Mouse (Mus musculus): ENCODE measurements around the gene Mcpt1. TPM values are rescaled to one million over a fixed set of nuclear protein-coding genes. Genes with fewer than 3 reads are reported as not detected.

The Mcpt1 gene
- total RNA-seq (2023), result not detected

DNA sequence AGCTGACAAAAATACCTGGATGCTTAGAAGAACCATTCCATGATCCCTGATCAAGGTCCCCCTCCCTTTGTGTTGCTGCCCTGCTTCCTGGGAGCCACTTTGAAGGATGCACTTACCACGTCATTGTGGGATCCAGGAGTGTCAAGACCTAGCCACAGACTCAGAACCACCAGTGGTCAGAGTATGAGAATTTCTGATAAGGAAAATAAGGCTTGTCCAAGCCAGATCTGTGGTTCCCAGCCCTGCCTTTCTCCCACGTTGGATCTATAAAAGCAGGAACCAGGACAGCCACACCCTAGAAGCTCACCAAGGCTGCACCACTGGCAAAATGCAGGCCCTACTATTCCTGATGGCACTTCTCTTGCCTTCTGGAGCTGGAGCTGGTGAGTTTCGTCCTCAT lies at the start of gene Mcpt1:
TSS of gene Mcpt1 (plus strand) at position 301 of the 400 bp plus-strand sequence.

DNA sequence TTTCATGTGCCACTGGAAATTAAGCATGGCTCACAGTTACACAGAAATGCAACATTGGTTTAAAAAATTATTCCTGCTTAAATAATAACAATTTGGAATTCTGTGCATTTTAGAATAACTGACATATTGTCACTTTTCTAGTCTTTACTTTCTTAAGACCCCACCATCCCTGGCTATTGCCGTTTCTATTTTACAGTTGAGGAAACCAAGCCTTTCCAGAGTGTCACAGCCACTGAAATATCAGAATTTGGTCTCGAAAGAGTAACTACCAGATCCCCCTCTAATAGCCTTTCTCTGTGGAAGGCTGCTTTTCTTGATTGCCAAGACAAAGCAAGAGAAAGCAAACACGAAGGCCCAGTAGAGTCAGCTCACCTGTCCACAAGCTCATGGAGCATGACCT lies 12.6 kb downstream of the Mcpt1 start, which contains the start of gene Mcpt9:
TSS of gene Mcpt9 (minus strand) at position 101 of the 400 bp plus-strand sequence.

DNA sequence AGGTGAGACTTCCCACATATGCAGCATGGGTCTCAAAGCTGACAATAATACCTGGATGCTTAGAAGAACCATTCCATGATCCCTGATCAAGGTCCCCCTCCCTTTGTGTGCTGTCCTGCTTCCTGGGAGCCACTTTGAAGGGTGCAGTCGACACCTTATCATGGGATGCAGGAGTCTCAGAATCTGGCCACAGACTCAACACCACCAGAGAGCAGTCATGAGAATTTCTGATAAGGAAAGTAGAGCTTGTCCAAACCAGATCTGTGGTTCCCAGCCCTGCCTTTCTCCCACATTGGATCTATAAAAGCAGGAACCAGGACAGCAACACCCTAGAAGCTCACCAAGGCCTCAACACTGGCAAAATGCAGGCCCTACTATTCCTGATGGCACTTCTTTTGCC lies 24.0 kb downstream of the Mcpt1 start, which contains the start of gene Mcpt2:
TSS of gene Mcpt2 (plus strand) at position 250 of the 400 bp plus-strand sequence.

DNA sequence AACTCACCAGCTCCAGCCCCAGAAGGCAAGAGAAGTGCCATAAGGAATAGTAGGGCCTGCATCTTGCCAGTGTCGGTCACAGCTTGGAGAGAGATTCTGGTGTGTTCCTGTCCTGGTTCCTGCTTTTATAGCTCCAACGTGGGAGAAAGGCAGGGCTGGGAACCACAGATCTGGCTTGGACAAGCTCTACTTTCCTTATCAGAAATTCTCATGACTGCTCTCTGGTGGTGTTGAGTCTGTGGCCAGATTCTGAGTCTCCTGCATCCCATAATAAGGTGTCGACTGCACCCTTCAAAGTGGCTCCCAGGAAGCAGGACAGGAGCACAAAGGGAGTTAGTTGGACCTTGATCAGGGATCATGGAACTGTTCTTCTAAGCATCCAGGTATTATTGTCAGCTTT lies 44.4 kb downstream of the Mcpt1 start, which contains the start of gene Mcpt4:
TSS of gene Mcpt4 (minus strand) at position 101 of the 400 bp plus-strand sequence.

Other genes with a start within 250 kb of the Mcpt1 start
- gene Adcy4, start 233.9 kb upstream of the Mcpt1 start, total RNA-seq (2023), result 1 to 10 TPM in 1 of 2 experiments, under 1 TPM in 1; 0.15 to 1.0 TPM
- 10 to 100 TPM; 55.9 to 66.9 TPM for gene Ripk3, start 229.1 kb upstream of the Mcpt1 start, total RNA-seq (2023)
- not detected for gene Nfatc4, start 194.8 kb upstream of the Mcpt1 start, total RNA-seq (2023)
- gene Nynrin, start 164.0 kb upstream of the Mcpt1 start, total RNA-seq (2023), result 1 to 10 TPM; 1.1 to 6.0 TPM
- not detected for gene Cbln3, start 133.6 kb upstream of the Mcpt1 start, total RNA-seq (2023)
- 10 to 100 TPM; 68.1 to 75.9 TPM for gene Khnyn, start 133.0 kb upstream of the Mcpt1 start, total RNA-seq (2023)
- gene Sdr39u1, start 117.7 kb upstream of the Mcpt1 start, total RNA-seq (2023), result 10 to 100 TPM; 32.2 to 52.6 TPM
- gene Cma1, start 73.3 kb upstream of the Mcpt1 start, total RNA-seq (2023), result 1 to 10 TPM in 1 of 2 experiments, not detected in 1; 1.2 TPM
- not detected for gene Cma2, start 67.0 kb upstream of the Mcpt1 start, total RNA-seq (2023)
- not detected for gene Mcpt9, start 12.5 kb downstream of the Mcpt1 start, total RNA-seq (2023)
- gene Mcpt2, start 24.1 kb downstream of the Mcpt1 start, total RNA-seq (2023), result not detected
- gene Mcpt4, start 44.3 kb downstream of the Mcpt1 start, total RNA-seq (2023), result 1 to 10 TPM in 1 of 2 experiments, under 1 TPM in 1; 0.71 to 2.5 TPM
- gene Mcpt8, start 67.3 kb downstream of the Mcpt1 start, total RNA-seq (2023), result 1 to 10 TPM in 1 of 2 experiments, not detected in 1; 2.7 TPM
- not detected for gene Ctsg, start 84.6 kb downstream of the Mcpt1 start, total RNA-seq (2023)
- gene Gzme, start 102.7 kb downstream of the Mcpt1 start, total RNA-seq (2023), result not detected
- not detected for gene Gzmd, start 114.6 kb downstream of the Mcpt1 start, total RNA-seq (2023)
- not detected for gene Gzmg, start 141.6 kb downstream of the Mcpt1 start, total RNA-seq (2023)
- not detected for gene Gzmn, start 156.6 kb downstream of the Mcpt1 start, total RNA-seq (2023)
- gene Gzmf, start 193.4 kb downstream of the Mcpt1 start, total RNA-seq (2023), result not detected
- under 1 TPM in 1 of 2 experiments, not detected in 1; 0.87 TPM for gene Gzmc, start 216.7 kb downstream of the Mcpt1 start, total RNA-seq (2023)
- gene Gzmb, start 244.3 kb downstream of the Mcpt1 start, total RNA-seq (2023), result 1 to 10 TPM; 2.9 to 5.8 TPM

Measured in T-cell, adult 66 days (primary cell).